Mouse (Mus musculus) intestine, embryonic 14.5 days (tissue): ENCODE results near the gene Apoc2. TPM values are rescaled to one million over a fixed set of nuclear protein-coding genes. Genes with fewer than 3 reads are reported as not detected.
"Not testable (repeated sequence)": the region's sequence is repeated elsewhere in the genome, so short reads cannot be mapped to it uniquely, and the experiment has no call there.

ENCODE experiments used
- ATAC-seq: fragments of 200-750 bp; cut with Nextera tagmentation; replicated peaks from 2 replicates; pipeline ENCODE4 v1.8.0; 2017; ENCODE audit warnings: low read depth, moderate number of reproducible peaks, moderate TSS enrichment, moderate library complexity; ENCODE audit not compliant: low FRiP score, low TSS enrichment
- DNase-seq: peaks from one replicate; pipeline ENCODE4 v3.0.0-alpha.2; 2018; ENCODE audit warnings: low spot score
- H3K27ac ChIP-seq: fragments of 300-500 bp; sonication (generic); 2 replicates; pipeline ENCODE4 v1.5.1; 2014; ENCODE audit warnings: low read depth, mild to moderate bottlenecking, control low read depth
- H3K27me3 ChIP-seq: fragments of 300-500 bp; sonication (generic); replicated peaks from 2 replicates; pipeline ENCODE4 v1.6.1; 2014; ENCODE audit warnings: low read length, control low read depth; ENCODE audit not compliant: control insufficient read depth, insufficient read depth
- H3K36me3 ChIP-seq: fragments of 300-500 bp; sonication (generic); 2 replicates; pipeline ENCODE4 v1.6.1; 2014; ENCODE audit warnings: low read length, control low read depth; ENCODE audit not compliant: control insufficient read depth, insufficient read depth
- H3K4me1 ChIP-seq: fragments of 300-500 bp; sonication (generic); replicated peaks from 2 replicates; pipeline ENCODE4 v1.6.1; 2014; ENCODE audit warnings: low read length, control low read depth, mixed read lengths; ENCODE audit not compliant: control insufficient read depth, insufficient read depth
- H3K4me2 ChIP-seq: fragments of 300-500 bp; sonication (generic); 2 replicates; pipeline ENCODE4 v1.6.1; 2014; ENCODE audit warnings: low read length
- H3K4me3 ChIP-seq: fragments of 300-500 bp; sonication (generic); 2 replicates; pipeline ENCODE4 v1.5.1; 2014; ENCODE audit warnings: low read depth, low read length, control low read depth, mixed read lengths
- H3K9ac ChIP-seq: fragments of 300-500 bp; sonication (generic); 2 replicates; pipeline ENCODE4 v1.6.1; 2014; ENCODE audit warnings: mild to moderate bottlenecking, low read length
- H3K9me3 ChIP-seq: fragments of 300-500 bp; sonication (generic); 2 replicates; pipeline ENCODE4 v1.6.1; 2016; ENCODE audit warnings: low read length, control low read depth; ENCODE audit not compliant: control insufficient read depth
- WGBS: fragments of 180-500 bp; shearing (Covaris S2); extraction: QIAGEN DNeasy Blood & Tissue Kit; methylation state at CpG from one replicate; pipeline ENCODE4 v1.1.7; 2014; 5-methylcytosine and 5-hydroxymethylcytosine counted together
- polyA plus RNA-seq: library from polyadenylated mRNA; unstranded; fragments of >200 nt; fragmentation: Nextera tagmentation; extraction: Ambion mirVana; gene quantifications from 2 replicates; pipeline ENCODE4 v1.2.1, GENCODE M21; 2014

The Apoc2 gene
- polyA plus RNA-seq, 1 experiment from 2014 or later, result 13.7 TPM

- no peak for DNase-seq
- Histone ChIP-seq H3K4me2 (no peak overlapping the region), H3K27me3 (no peaks in the 10 kb centered on the region), H3K9me3 (no peaks in the 10 kb centered on the region), H3K27ac (no peak overlapping the region), H3K4me3 (no peak overlapping the region), H3K4me1 (peaks cover 4% of the 10 kb centered on the region), H3K36me3 (no peaks in the 10 kb centered on the region), H3K9ac (no peak overlapping the region)
- no peak for ATAC-seq
- 94% methylated on average over 2 of the region's 2 CpGs for WGBS
Measured at GRCm38 (mm10) chr7:19688611-19689010, 10.9 kb upstream of the Apoc2 start.

DNA sequence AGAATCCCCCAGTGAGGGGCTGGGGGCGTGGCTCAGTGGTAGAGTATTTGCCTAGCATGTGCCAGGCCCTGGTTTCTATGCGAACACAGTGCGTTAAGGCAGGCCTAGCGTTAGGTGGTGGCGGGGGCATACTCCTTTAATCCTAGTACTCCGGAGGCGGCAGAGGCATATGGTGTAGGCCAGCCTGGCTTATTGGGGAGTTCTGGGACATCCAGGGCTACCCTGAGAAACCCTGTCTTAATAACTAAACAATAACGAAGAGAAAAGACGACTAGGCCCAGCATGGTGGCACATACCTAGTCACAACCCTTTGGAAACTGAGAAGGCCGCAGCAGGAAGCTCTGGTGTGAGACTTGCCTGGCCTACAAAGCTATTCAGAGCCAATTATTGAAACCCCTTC lies 10.4 kb upstream of the Apoc2 start:
- no peaks in the 10 kb centered on the region for H3K27me3 ChIP-seq
- no peaks in the 10 kb centered on the region; the same call in 1 of the 2 replicates for H3K4me1 ChIP-seq
- no peak overlapping the region for H3K27ac ChIP-seq
- no peaks in the 10 kb centered on the region for H3K9me3 ChIP-seq
- 91% methylated on average over 10 of the region's 10 CpGs for whole genome bisulfite sequencing
- no peak overlapping the region for H3K4me3 ChIP-seq
- no peak for DNase-seq
- H3K4me2 ChIP-seq, result no peak overlapping the region
- no peak overlapping the region for H3K9ac ChIP-seq
- H3K36me3 ChIP-seq, result no peaks in the 10 kb centered on the region
- no peak for ATAC-seq

DNA sequence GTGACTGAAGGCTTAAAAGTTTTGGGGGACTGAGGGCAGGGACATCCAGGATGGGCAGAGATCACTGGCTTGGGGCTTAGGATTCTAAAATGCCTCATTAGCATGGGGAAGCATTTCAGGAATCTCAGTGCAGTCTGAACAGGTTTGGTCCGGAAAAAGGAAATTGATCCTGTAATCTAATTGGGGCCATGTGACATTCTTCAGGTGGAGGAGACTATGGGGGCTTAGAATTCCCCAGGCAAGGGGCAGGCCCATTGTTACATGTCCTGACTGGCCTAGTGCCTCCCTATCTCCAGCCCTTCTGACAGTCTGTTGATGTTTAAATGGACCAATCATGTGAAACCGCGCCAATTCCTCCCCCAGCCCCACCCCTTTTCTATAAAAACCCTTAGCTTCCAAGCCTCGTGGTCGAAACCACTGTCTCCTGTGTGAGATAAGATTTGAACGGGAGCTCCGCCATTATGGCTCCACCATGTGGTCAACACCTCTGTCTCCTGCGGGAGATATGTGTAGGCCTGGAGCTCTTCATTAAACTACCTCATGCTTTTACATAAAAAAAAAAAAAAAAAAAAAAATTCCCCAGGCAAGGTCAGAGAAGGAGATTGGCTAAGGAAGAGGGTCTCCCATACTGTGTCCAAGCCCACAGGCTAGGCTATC lies 9.3 kb upstream of the Apoc2 start:
- not testable (repeated sequence) for H3K27ac ChIP-seq, H3K4me1 ChIP-seq, ATAC-seq, H3K9me3 ChIP-seq, H3K4me3 ChIP-seq, H3K9ac ChIP-seq, DNase-seq, H3K36me3 ChIP-seq, H3K27me3 ChIP-seq, H3K4me2 ChIP-seq
- WGBS, result 74% methylated on average over 8 of the region's 8 CpGs

DNA sequence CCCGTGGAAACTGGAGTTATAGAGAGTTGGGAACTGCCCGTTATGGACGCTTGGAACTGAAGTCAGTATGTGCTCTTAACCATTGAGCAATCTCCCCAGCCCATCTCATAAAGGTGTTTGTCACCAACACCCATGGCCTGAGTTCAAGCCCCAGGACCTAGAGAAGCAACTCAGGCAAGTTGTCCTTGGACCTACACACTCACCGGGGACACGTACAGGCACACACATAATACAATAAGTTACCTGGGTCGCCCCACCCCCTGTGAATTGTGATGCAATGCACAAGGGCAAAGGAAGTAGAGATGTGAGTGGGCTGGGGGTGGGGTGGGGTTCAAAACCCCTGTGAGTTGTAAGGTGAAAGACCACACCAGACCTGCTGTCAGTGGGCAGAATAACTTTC lies 8.8 kb upstream of the Apoc2 start:
- H3K9me3 ChIP-seq, result no peaks in the 10 kb centered on the region
- no peak for ATAC-seq

DNA sequence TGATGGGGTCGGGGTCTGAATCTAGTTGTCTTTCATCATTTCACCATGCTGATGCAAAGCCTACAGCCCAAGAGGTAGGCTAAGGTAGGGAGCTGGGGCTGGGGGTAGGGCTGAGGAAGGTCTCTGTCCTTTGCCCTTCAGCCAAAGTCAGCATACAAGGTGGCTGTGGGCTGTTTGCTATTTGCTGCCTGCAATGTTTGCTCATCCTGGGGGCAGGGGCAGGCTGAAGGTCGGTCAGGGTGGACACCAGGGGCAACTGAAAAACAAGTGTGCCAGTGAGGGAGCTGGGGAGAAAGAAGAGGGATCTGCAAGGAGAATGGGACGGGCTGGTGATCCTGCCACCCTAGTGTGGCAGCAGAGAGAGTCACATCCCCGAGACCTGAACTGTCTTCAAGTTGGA lies 7.6 kb upstream of the Apoc2 start:
- Histone ChIP-seq H3K9me3 (no peaks in the 10 kb centered on the region), H3K27me3 (no peaks in the 10 kb centered on the region), H3K4me3 (no peak overlapping the region), H3K4me1 (no peaks in the 10 kb centered on the region), H3K36me3 (no peaks in the 10 kb centered on the region), H3K9ac (no peak overlapping the region), H3K4me2 (no peak overlapping the region), H3K27ac (no peak overlapping the region)
- DNase-seq (no peak), ATAC-seq (no peak)
- WGBS, result 50% methylated on average over 4 of the region's 4 CpGs

More for the DNA sequence above, 8.8 kb upstream of the Apoc2 start:
- no peak for DNase-seq
- no peaks in the 10 kb centered on the region for H3K4me1 ChIP-seq
- H3K9ac ChIP-seq, result no peak overlapping the region
- no peaks in the 10 kb centered on the region for H3K27me3 ChIP-seq
- 79% methylated on average over 6 of the region's 6 CpGs for WGBS
- H3K4me2 ChIP-seq, result no peak overlapping the region
- no peak overlapping the region for H3K4me3 ChIP-seq
- H3K36me3 ChIP-seq, result no peaks in the 10 kb centered on the region
- no peak overlapping the region for H3K27ac ChIP-seq

GRCm38 (mm10) chr7:19683771-19684201 lies 6.0 kb upstream of the Apoc2 start:
- Histone ChIP-seq H3K9ac (no peak overlapping the region), H3K4me1 (no peaks in the 10 kb centered on the region), H3K4me3 (no peak overlapping the region), H3K27ac (no peak overlapping the region), H3K4me2 (no peak overlapping the region), H3K27me3 (no peaks in the 10 kb centered on the region), H3K9me3 (no peaks in the 10 kb centered on the region), H3K36me3 (no peaks in the 10 kb centered on the region)
- no peak for ATAC-seq
- 89% methylated on average over 6 of the region's 6 CpGs for WGBS
- no peak for DNase-seq

GRCm38 (mm10) chr7:19682979-19683378 lies 5.2 kb upstream of the Apoc2 start:
- no peak for ATAC-seq
- WGBS, result 66% methylated on average over 3 of the region's 3 CpGs
- Histone ChIP-seq H3K27ac (no peak overlapping the region), H3K4me2 (no peak overlapping the region), H3K4me3 (no peak overlapping the region), H3K4me1 (no peaks in the 10 kb centered on the region), H3K36me3 (no peaks in the 10 kb centered on the region), H3K9ac (no peak overlapping the region), H3K27me3 (no peaks in the 10 kb centered on the region), H3K9me3 (no peaks in the 10 kb centered on the region)
- DNase-seq, result no peak

DNA sequence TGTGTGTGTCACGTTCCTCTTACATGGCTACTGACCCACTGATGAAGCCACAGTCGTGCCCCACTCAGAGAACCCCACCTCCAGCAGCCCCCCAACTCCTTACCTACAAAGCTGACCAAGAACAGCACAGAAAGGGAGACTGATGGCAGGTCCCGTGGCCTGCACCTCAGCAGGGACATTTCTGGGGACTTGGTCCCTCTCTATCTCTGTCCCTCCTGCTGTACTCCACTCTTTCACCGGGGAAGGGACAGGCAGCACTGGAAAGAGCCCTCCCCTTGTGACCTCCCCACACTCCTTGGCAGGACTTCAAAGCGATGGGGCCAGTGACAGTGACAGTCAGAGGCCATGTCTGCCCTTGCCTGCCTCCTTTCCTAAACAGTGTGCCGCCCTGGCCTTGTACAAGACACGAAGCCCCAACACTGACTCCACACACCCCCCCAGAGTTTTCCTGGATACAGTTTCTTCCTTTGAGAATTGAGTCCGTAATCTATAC lies 3.5 kb upstream of the Apoc2 start, which contains the start of the genes Gm44805 and Apoc4:
Gene Gm44805 (minus strand): TSS at position 222 of the 493 bp plus-strand sequence.
Gene Apoc4 (minus strand): TSS at position 278 of the 493 bp plus-strand sequence.
- Histone ChIP-seq H3K36me3 (no peaks in the 10 kb centered on the region), H3K4me1 (no peaks in the 10 kb centered on the region), H3K4me2 (no peak within 1 kb of the TSS), H3K9me3 (no peaks in the 10 kb centered on the region), H3K9ac (no peak within 1 kb of the TSS), H3K27ac (no peak within 1 kb of the TSS), H3K27me3 (no peaks in the 10 kb centered on the region), H3K4me3 (no peak within 1 kb of the TSS)
- no peak for DNase-seq
- no peak for ATAC-seq
- WGBS, result 63% methylated on average over 8 of the region's 8 CpGs

- Histone ChIP-seq H3K4me2 (no peak overlapping the region), H3K4me1 (no peaks in the 10 kb centered on the region), H3K36me3 (no peaks in the 10 kb centered on the region), H3K27ac (no peak overlapping the region), H3K9ac (no peak overlapping the region), H3K9me3 (no peaks in the 10 kb centered on the region), H3K27me3 (no peaks in the 10 kb centered on the region), H3K4me3 (no peak overlapping the region)
- 86% methylated on average over 2 of the region's 2 CpGs for whole genome bisulfite sequencing
- DNase-seq (no peak), ATAC-seq (no peak)
Measured at GRCm38 (mm10) chr7:19680702-19681101, 3.0 kb upstream of the Apoc2 start.
